Mouse (Mus musculus) forebrain, embryonic 16.5 days (tissue): ENCODE data around the gene Stxbp1. TPM values are rescaled to one million over a fixed set of nuclear protein-coding genes. Genes with fewer than 3 reads are reported as not detected.

ENCODE experiments used
- ATAC-seq: fragments of 200-750 bp; cut with Nextera tagmentation; 2 replicates; pipeline ENCODE4 v1.8.0; 2017; ENCODE audit warnings: mild to moderate bottlenecking, moderate library complexity
- H3K27ac ChIP-seq: fragments of 300-500 bp; sonication (generic); 2 replicates; pipeline ENCODE4 v1.5.1; 2014; ENCODE audit warnings: low read length, control low read depth
- H3K27me3 ChIP-seq: fragments of 300-500 bp; sonication (generic); replicated peaks from 2 replicates; pipeline ENCODE4 v1.6.1; 2014; ENCODE audit warnings: low read length; ENCODE audit not compliant: control insufficient read depth, insufficient read depth
- H3K36me3 ChIP-seq: fragments of 300-500 bp; sonication (generic); 2 replicates; pipeline ENCODE4 v1.6.1; 2014; ENCODE audit not compliant: control insufficient read depth, insufficient read depth
- H3K4me1 ChIP-seq: fragments of 300-500 bp; sonication (generic); replicated peaks from 2 replicates; pipeline ENCODE4 v1.6.1; 2014; ENCODE audit warnings: low read length; ENCODE audit not compliant: control insufficient read depth, insufficient read depth
- H3K4me2 ChIP-seq: fragments of 300-500 bp; sonication (generic); 2 replicates; pipeline ENCODE4 v1.6.1; 2014; ENCODE audit warnings: mild to moderate bottlenecking, low read length, control low read depth
- H3K4me3 ChIP-seq: fragments of 300-500 bp; sonication (generic); replicated peaks from 2 replicates; pipeline ENCODE4 v1.5.1; 2014; ENCODE audit warnings: mild to moderate bottlenecking, low read length, control low read depth
- H3K9ac ChIP-seq: fragments of 300-500 bp; sonication (generic); replicated peaks from 2 replicates; pipeline ENCODE4 v1.6.1; 2014; ENCODE audit warnings: low read depth, low read length, control low read depth
- H3K9me3 ChIP-seq: fragments of 300-500 bp; sonication (generic); 2 replicates; pipeline ENCODE4 v1.6.1; 2016; ENCODE audit warnings: low read length; ENCODE audit not compliant: control insufficient read depth
- WGBS: fragments of 180-500 bp; shearing (Covaris S2); extraction: QIAGEN DNeasy Blood & Tissue Kit; methylation state at CpG from one replicate; pipeline ENCODE4 v1.1.7; 2014; 5-methylcytosine and 5-hydroxymethylcytosine counted together
- polyA plus RNA-seq: library from polyadenylated mRNA; unstranded; fragments of >200 nt; fragmentation: Nextera tagmentation; extraction: Ambion mirVana; gene quantifications from 2 replicates; pipeline ENCODE4 v1.2.1, GENCODE M21; 2015

Gene Stxbp1
- polyA plus RNA-seq, 1 experiment from 2014 or later: 251 TPM

DNA sequence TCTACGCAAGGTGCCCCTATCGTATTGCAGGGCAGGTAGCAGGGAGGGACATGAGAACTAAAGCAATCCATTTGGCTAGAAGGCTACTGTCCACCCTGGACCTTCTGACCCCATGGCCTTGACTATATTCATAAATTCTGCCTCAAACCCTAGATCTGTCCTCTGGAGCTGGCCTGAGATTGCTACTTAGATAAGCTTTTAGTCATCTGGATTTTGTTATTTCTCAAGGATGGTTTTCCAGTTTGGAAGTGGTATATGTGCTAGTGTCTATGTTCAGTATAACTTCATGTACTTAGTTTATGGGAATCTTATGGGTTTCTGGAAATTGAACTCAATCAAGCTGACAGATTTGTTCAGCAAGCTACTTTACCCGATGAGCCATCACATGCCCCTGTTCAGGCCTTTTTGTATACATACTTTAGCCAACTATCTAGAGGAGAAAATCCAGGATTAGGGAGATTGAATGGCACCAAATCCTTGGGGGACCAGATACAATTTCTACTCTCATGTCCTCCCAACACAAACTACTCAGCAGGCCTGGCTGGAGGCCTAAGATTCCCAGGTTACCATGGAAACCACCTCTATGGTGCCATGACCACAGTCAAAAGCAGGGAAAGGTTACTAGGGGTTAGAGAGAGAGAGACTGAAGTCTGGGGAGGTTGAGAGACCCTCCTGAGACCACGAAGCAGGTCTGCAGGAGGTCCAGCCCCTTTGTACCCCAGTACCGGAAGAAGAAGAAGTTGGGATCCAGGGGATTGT lies 77.5 kb downstream of the Stxbp1 start:
- H3K27me3 ChIP-seq: no peaks in the 10 kb centered on the region
- no peak overlapping the region for H3K4me3 ChIP-seq
- 60% methylated on average over 5 of the region's 5 CpGs for WGBS
- no peak overlapping the region for H3K27ac ChIP-seq
- no peaks in the 10 kb centered on the region for H3K9me3 ChIP-seq
- no peak overlapping the region for H3K9ac ChIP-seq
- no peak for ATAC-seq
- H3K36me3 ChIP-seq: no peaks in the 10 kb centered on the region
- H3K4me2 ChIP-seq: no peak overlapping the region
- no peaks in the 10 kb centered on the region for H3K4me1 ChIP-seq

DNA sequence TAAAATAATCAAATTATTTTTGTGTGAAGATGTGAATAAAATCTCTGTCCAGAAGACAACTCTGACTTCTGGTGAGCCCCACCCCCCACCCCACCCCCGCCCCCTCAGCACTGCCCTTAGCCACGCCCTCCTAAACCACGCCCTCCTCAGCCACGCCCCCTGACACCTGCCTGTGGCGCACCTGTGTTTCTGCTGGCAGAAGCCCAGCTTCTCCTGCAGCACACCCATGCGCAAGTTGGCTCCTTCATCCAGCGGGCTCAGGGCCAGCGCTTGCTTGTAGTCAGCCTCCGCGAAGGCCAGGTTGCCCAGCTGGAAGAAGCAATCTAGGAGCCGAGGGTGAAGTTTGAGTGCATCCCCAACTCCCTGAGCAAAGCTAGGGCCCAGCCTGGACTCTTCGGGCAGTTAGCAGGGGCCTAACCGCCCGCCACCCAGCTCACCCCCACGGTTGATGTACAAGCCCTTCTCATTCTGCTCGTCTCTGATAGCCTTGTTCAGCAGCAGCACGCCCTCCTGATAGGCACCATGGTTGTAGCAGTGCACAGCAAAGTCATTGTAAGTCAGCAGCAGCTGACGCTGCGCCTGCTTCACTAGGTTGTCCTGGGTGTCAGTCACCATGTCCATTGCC lies 78.3 kb downstream of the Stxbp1 start:
- Histone ChIP-seq H3K9me3 (no peaks in the 10 kb centered on the region), H3K4me2 (no peak overlapping the region), H3K4me1 (no peaks in the 10 kb centered on the region), H3K27ac (no peak overlapping the region), H3K27me3 (no peaks in the 10 kb centered on the region), H3K9ac (no peak overlapping the region), H3K4me3 (no peak overlapping the region), H3K36me3 (no peaks in the 10 kb centered on the region)
- no peak for ATAC-seq
- 54% methylated on average over 19 of the region's 19 CpGs for WGBS

DNA sequence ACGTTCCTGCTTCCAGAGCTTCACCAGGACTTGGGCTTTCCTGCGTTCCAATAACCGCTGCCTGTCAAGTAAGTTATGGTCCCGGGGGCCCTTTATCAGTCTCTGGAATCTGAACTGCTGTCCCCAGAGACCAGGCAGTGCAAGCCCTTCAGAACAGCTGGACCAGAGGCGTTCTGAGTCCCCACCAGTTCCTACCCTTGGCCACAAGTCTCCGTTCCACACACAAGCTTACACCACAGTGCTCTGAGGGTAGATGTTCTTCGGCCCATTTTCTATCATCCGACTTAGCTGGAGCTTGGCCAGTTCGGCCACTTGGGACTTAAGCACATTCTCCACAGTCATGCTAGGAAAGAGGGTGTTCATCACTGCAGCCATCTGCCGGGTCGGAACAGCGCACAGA lies 79.8 kb downstream of the Stxbp1 start:
- no peak overlapping the region for H3K4me3 ChIP-seq
- peaks cover 3% of the 10 kb centered on the region; the same call in 1 of the 2 replicates for H3K36me3 ChIP-seq
- no peak overlapping the region for H3K4me2 ChIP-seq
- no peak overlapping the region for H3K27ac ChIP-seq
- H3K9me3 ChIP-seq: no peaks in the 10 kb centered on the region
- ATAC-seq: no peak
- 85% methylated on average over 12 of the region's 12 CpGs for WGBS
- no peaks in the 10 kb centered on the region for H3K27me3 ChIP-seq
- H3K4me1 ChIP-seq: no peaks in the 10 kb centered on the region
- no peak overlapping the region for H3K9ac ChIP-seq

DNA sequence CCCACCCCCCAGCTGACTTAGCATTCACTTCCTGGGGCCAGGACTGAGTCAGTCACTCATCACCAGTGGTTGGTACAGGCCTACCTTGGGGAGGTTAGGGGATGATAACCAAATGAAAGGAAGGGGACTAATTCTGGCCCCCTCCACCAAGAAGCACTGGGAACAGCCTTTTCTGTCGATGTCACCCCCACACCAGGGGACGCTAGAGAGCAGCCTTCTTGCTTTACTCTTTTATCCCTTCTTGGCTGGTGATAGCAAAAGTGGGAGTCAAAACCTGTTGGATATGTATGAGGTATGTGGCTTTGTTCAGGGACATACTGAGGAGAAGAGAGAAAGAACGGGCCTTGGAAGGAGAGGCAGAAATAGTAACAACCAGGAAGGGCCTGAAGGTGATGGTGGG lies 83.7 kb downstream of the Stxbp1 start:
- Histone ChIP-seq H3K4me2 (no peak overlapping the region), H3K4me1 (peaks cover 13% of the 10 kb centered on the region), H3K27ac (no peak overlapping the region), H3K9ac (no peak overlapping the region), H3K27me3 (no peaks in the 10 kb centered on the region), H3K4me3 (no peak overlapping the region), H3K9me3 (no peaks in the 10 kb centered on the region), H3K36me3 (peaks cover 8% of the 10 kb centered on the region)
- 86% methylated on average over 3 of the region's 3 CpGs for whole genome bisulfite sequencing
- ATAC-seq: no peak

DNA sequence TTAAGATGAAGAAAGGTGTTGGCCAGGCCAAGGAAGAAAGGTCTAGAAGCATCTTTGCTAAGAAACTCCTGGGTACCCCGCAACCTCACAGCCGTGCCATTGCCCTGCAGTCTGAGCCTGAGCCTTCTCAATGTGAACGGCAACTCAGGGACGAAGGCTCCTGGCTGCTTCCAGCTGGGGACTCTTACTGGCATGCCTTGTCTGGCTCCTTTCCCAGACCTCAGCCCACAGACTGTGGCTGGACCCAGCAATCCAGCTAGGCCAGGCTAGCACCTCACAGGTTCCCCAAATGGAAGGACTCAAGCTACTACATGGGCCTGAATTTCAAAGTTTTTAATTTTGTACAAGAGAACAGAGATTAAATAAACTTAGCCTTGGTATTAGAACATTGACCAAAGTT lies 85.2 kb downstream of the Stxbp1 start:
- no peak overlapping the region for H3K4me3 ChIP-seq
- no peak overlapping the region for H3K4me2 ChIP-seq
- 77% methylated on average over 4 of the region's 4 CpGs for WGBS
- H3K4me1 ChIP-seq: peaks cover 17% of the 10 kb centered on the region
- H3K9me3 ChIP-seq: no peaks in the 10 kb centered on the region
- H3K9ac ChIP-seq: no peak overlapping the region
- no peak overlapping the region for H3K27ac ChIP-seq
- H3K27me3 ChIP-seq: no peaks in the 10 kb centered on the region
- H3K36me3 ChIP-seq: peaks cover 8% of the 10 kb centered on the region
- no peak for ATAC-seq

DNA sequence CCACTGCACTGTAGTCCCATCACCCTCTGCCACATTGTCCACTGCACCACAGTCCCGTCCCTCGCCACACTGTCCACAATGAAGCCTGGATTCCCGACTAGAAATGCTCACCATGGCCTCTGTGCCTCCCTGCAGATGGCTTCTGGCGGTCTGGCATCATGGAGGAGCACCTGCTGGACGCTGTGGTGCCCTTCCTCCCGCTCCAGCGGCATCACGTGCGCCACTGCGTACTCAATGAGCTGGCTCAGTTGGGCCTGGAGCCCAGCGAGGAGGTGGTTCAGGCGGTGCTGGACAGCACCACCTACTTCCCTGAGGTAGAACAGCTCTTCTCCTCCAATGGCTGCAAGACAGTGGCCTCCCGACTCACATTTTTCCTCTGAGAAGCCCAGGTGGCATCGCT lies 85.7 kb downstream of the Stxbp1 start:
- ATAC-seq: no peak
- Histone ChIP-seq H3K4me2 (no peak overlapping the region), H3K4me1 (peaks cover 17% of the 10 kb centered on the region), H3K4me3 (no peak overlapping the region), H3K9ac (no peak overlapping the region), H3K27me3 (no peaks in the 10 kb centered on the region), H3K27ac (no peak overlapping the region), H3K36me3 (peaks cover 8% of the 10 kb centered on the region), H3K9me3 (no peaks in the 10 kb centered on the region)
- WGBS: 89% methylated on average over 14 of the region's 14 CpGs

DNA sequence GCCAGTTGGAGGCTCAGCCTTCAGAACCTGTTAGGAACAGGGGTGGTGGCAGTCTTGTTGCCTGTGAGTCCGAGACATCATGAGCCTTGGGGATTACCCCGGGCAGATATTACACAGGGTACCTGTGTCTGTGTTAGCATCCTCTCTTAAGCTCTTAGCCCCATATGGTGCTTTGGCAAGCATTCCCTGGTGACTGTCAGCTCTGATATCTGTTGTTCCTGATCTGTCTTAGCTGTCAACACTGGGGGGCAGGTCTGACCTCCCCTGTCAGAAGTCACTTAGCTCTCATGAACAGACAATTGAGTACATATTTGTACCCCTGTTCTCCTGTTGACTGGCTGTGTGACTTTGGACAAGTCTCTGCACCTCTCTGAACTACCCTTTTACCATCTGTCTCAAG lies 88.0 kb downstream of the Stxbp1 start:
- no peak overlapping the region for H3K4me2 ChIP-seq
- no peak overlapping the region for H3K27ac ChIP-seq
- 67% methylated on average over 2 of the region's 2 CpGs for WGBS
- no peak for ATAC-seq
- no peaks in the 10 kb centered on the region for H3K9me3 ChIP-seq
- H3K36me3 ChIP-seq: peaks cover 14% of the 10 kb centered on the region
- no peak overlapping the region for H3K9ac ChIP-seq
- H3K27me3 ChIP-seq: no peaks in the 10 kb centered on the region
- H3K4me3 ChIP-seq: no peak overlapping the region
- peaks cover 17% of the 10 kb centered on the region for H3K4me1 ChIP-seq

DNA sequence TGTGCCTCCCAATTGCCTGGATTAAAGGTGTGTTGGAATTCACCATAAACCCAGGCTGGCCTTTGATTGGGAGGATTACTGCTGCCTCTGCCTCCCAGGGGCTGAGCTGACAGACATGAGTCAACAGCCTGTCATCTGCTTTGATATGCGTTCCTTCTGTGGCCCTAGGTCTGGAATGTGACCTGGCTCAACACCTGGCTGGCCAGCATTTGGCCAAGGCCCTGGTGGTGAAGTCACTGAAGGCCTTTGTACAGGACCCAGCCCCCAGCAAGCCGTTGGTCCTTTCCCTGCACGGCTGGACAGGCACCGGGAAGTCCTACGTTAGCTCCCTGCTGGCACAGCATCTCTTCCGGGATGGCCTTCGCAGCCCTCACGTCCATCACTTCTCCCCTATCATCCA lies 88.5 kb downstream of the Stxbp1 start:
- Histone ChIP-seq H3K27me3 (no peaks in the 10 kb centered on the region), H3K9ac (no peak overlapping the region; the same call in 1 of the 2 replicates), H3K27ac (no peak overlapping the region), H3K4me3 (no peak overlapping the region), H3K36me3 (peaks cover 14% of the 10 kb centered on the region), H3K4me1 (peaks cover 17% of the 10 kb centered on the region), H3K9me3 (no peaks in the 10 kb centered on the region), H3K4me2 (no peak overlapping the region)
- 84% methylated on average over 8 of the region's 8 CpGs for WGBS
- no peak for ATAC-seq

DNA sequence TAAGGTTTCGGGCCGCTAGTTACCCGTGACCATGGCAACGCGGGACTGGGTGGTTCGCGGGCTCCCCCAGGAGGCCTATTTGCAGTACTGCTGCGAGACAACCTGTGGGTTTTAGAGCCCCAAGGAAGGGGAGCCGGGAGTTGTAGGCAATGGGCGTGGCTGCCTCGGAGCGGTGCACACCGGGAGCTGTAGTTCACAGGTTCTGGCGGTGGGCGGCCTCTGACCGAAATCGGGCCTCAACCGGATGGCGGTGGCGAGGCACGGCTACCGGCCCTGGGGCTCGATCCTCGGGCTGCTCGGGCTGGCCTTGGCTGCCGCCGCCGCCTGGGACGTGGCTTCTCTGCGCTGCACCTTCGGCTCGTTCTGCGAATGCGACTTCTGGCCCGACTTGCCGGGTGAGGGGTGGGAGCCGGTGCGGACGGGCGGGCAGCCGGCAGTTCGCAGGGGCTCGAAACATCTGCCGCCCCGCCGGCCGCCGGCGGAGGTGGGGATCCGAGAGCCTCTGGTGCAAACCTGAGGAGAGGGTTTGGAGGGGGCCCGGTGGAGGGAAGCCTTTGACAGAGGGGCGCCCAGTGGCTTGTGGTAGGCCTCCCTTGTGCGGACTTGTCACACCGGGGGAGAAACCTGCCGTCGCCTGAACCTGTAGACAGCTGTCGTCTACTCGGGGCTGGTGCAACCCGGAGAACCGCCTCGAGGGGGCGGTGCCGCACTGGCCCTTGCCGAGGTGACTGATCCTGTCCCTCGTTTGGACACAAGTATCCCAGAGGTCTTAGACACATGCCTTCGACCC lies 89.8 kb downstream of the Stxbp1 start, which contains the start of gene Tor2a:
Gene Tor2a (plus strand): TSS at position 179 of the 790 bp plus-strand sequence.
- peak within 1 kb of the TSS; percentile 94 for H3K9ac ChIP-seq
- peak within 1 kb of the TSS; percentile 79 for H3K4me3 ChIP-seq
- peaks cover 17% of the 10 kb centered on the region for H3K4me1 ChIP-seq
- no peaks in the 10 kb centered on the region for H3K27me3 ChIP-seq
- peaks cover 10% of the 10 kb centered on the region for H3K36me3 ChIP-seq
- under 1% methylated on average over 66 of the region's 66 CpGs for WGBS
- peak within 1 kb of the TSS; percentile 54 for H3K4me2 ChIP-seq
- H3K9me3 ChIP-seq: no peaks in the 10 kb centered on the region
- peak within 1 kb of the TSS; percentile 90 for H3K27ac ChIP-seq
- ATAC-seq: peak; percentile 97
